In genomic region chr11:67790182-67790581, GRCm38 (mm10) we compare ENCODE assay signal across 34 mouse cellular contexts. TPM values are rescaled to one million over a fixed set of nuclear protein-coding genes. Genes with fewer than 3 reads are reported as not detected.
DNase-seq lines count a peak whose midpoint lies in the region; ATAC-seq lines count a peak whose summit lies in the region.
"Had no signal": no experiment of that assay in that cellular context is flagged by ENCODE, and none has a peak within 500 bp of the region (broad histone marks: within the 10 kb centered on the region; RNA-seq: fewer than 3 reads in every experiment).

No protein-coding gene starts in this region.

- H3K9ac ChIP-seq in heart, embryonic 16.5 days (ENCODE audit: low read length): no peak overlapping the region
- H3K9ac ChIP-seq in hindbrain, embryonic 13.5 days: no peak overlapping the region
- H3K9ac ChIP-seq: embryonic facial prominence, embryonic 12.5 days; forebrain, embryonic 12.5 days; hindbrain, embryonic 14.5 days; limb, embryonic 13.5 days; liver, embryonic 12.5 days had no signal

- no peaks in the 10 kb centered on the region for H3K36me3 ChIP-seq in heart, embryonic 10.5 days
- H3K36me3 ChIP-seq in heart, embryonic 16.5 days (ENCODE audit: control insufficient read depth, insufficient read depth): no peaks in the 10 kb centered on the region
- H3K36me3 ChIP-seq in hindbrain, embryonic 13.5 days: no peaks in the 10 kb centered on the region
- H3K36me3 ChIP-seq: embryonic facial prominence, embryonic 12.5 days; forebrain, embryonic 12.5 days; G1E; limb, embryonic 13.5 days; liver, embryonic 12.5 days had no signal

- H3K4me3 ChIP-seq in heart, embryonic 10.5 days: no peak overlapping the region
- no peak overlapping the region for H3K4me3 ChIP-seq in heart, embryonic 16.5 days (ENCODE audit: low read length)
- no peak overlapping the region for H3K4me3 ChIP-seq in hindbrain, embryonic 13.5 days
- H3K4me3 ChIP-seq: embryonic facial prominence, embryonic 12.5 days; erythroblast, embryonic 14.5 days; forebrain, embryonic 12.5 days; limb, embryonic 13.5 days; liver, embryonic 12.5 days had no signal

- H3K4me1 ChIP-seq in heart, embryonic 10.5 days: peaks cover 17% of the 10 kb centered on the region
- peaks cover 21% of the 10 kb centered on the region for H3K4me1 ChIP-seq in heart, embryonic 16.5 days (ENCODE audit: control insufficient read depth, insufficient read depth, low read length)
- no peaks in the 10 kb centered on the region for H3K4me1 ChIP-seq in hindbrain, embryonic 13.5 days (replicated peaks)
- H3K4me1 ChIP-seq: embryonic facial prominence, embryonic 12.5 days; forebrain, embryonic 12.5 days; limb, embryonic 13.5 days; liver, embryonic 12.5 days had no signal

- peak; percentile 93 for ATAC-seq in heart, embryonic 16.5 days (replicated peaks; ENCODE audit: extremely low read depth, insufficient read depth, low FRiP score)
- no peak for ATAC-seq in hindbrain, embryonic 13.5 days (ENCODE audit: low FRiP score)
- ATAC-seq: activated CD4-positive, CD25-positive, alpha-beta regulatory T cell, adult 4 months; inflammation-experienced regulatory T-cells, adult 6 months; liver, embryonic 12.5 days had no signal

- H3K9me3 ChIP-seq in heart, embryonic 10.5 days: no peaks in the 10 kb centered on the region
- H3K9me3 ChIP-seq in heart, embryonic 16.5 days (replicated peaks; ENCODE audit: control insufficient read depth, low read length): no peaks in the 10 kb centered on the region
- no peaks in the 10 kb centered on the region for H3K9me3 ChIP-seq in hindbrain, embryonic 13.5 days
- H3K9me3 ChIP-seq: embryonic facial prominence, embryonic 12.5 days; forebrain, embryonic 12.5 days; limb, embryonic 13.5 days; liver, embryonic 12.5 days had no signal

- H3K4me2 ChIP-seq in heart, embryonic 16.5 days (ENCODE audit: low read depth, low read length): no peak overlapping the region
- H3K4me2 ChIP-seq in hindbrain, embryonic 13.5 days: no peak overlapping the region
- H3K4me2 ChIP-seq: embryonic facial prominence, embryonic 12.5 days; forebrain, embryonic 12.5 days; hindbrain, embryonic 14.5 days; limb, embryonic 13.5 days; liver, embryonic 12.5 days; midbrain, embryonic 11.5 days had no signal

- H3K27me3 ChIP-seq in heart, embryonic 10.5 days (ENCODE audit: insufficient read depth, poor library complexity, severe bottlenecking): no peaks in the 10 kb centered on the region
- H3K27me3 ChIP-seq in heart, embryonic 16.5 days (ENCODE audit: control insufficient read depth, insufficient read depth, low read length): no peaks in the 10 kb centered on the region
- H3K27me3 ChIP-seq in hindbrain, embryonic 13.5 days: no peaks in the 10 kb centered on the region
- H3K27me3 ChIP-seq: embryonic facial prominence, embryonic 12.5 days; forebrain, embryonic 12.5 days; limb, embryonic 13.5 days; liver, embryonic 12.5 days had no signal

- 43% methylated on average over 11 of the region's 11 CpGs for whole genome bisulfite sequencing in heart, embryonic 10.5 days
- WGBS in heart, embryonic 16.5 days: 32% methylated on average over 11 of the region's 11 CpGs
- WGBS in hindbrain, embryonic 13.5 days: 86% methylated on average over 11 of the region's 11 CpGs

- peak overlapping the region; percentile 81 for H3K27ac ChIP-seq in heart, embryonic 10.5 days
- H3K27ac ChIP-seq in heart, embryonic 16.5 days (ENCODE audit: low read length): peak overlapping the region; percentile 90
- H3K27ac ChIP-seq in hindbrain, embryonic 13.5 days: no peak overlapping the region
- H3K27ac ChIP-seq: embryonic facial prominence, embryonic 12.5 days; forebrain, embryonic 12.5 days; hindbrain, embryonic 14.5 days; limb, embryonic 13.5 days; liver, embryonic 12.5 days had no signal

- peak; percentile 18 to 57 for DNase-seq in heart, adult 18-20 months
- no peak for DNase-seq in heart, adult 8-10 months (ENCODE audit: low spot score)
- DNase-seq in heart, embryonic 10.5 days (ENCODE audit: low spot score): peak; percentile 83
- peak; percentile 35 for DNase-seq in skeletal muscle tissue, adult 2 months (ENCODE audit: low read depth, low spot score)
- DNase-seq in cerebellum, adult 9-11 months: no peak
- DNase-seq: adrenal gland, adult 8-10 months; B cell, adult 2 months; cerebellum, adult 8-10 months; kidney, adult 18-20 months; kidney, postnatal 4 days; layer of hippocampus, adult 9-11 months; lung, adult 18-20 months; lung, postnatal 10 days; retina, postnatal 1 day; right cerebral cortex, postnatal 4 days; thymus, adult 2 months had no signal

RNA-seq across cellular contexts. Expression of gene Dhrs7c, which starts 7.8 kb away (rescaled TPM):
- 100 to 1,000 TPM; 210 to 223 TPM for total RNA-seq in heart, adult 18-20 months (2021)
- 100 to 1,000 TPM; 193 to 248 (median 231) TPM for total RNA-seq in heart, adult 8-10 months (2022)
- 0.26 TPM in 1 of 2 replicates, not detected in the other for polyA plus RNA-seq in heart, embryonic 10.5 days (2016; fragmentation: Nextera tagmentation; extraction: Ambion mirVana)
- 23.3 and 29.9 TPM in 2 replicates for polyA plus RNA-seq in heart, embryonic 16.5 days (2015; fragmentation: Nextera tagmentation; extraction: Ambion mirVana)
- not detected in 2 replicates for polyA plus RNA-seq in hindbrain, embryonic 13.5 days (2015; fragmentation: Nextera tagmentation; extraction: Ambion mirVana)
- total RNA-seq: adrenal gland, adult 8-10 months; CH12.LX; G1E; left cerebral cortex, adult 18-20 months; neutrophil, adult 5-6 weeks had no signal
- polyA plus RNA-seq: activated CD4-positive, CD25-positive, alpha-beta regulatory T cell, adult 4 months; erythroblast, embryonic 14.5 days; forebrain, embryonic 12.5 days; G1E; hindbrain, embryonic 14.5 days; inflammation-experienced regulatory T-cells, adult 6 months; liver, embryonic 12.5 days; midbrain, embryonic 11.5 days had no signal

RNA-seq across cellular contexts. Expression of gene Gsg1l2, which starts 15.8 kb away (rescaled TPM):
- not detected for total RNA-seq in heart, adult 18-20 months (2021)
- not detected for total RNA-seq in heart, adult 8-10 months (2022)
- not detected in 2 replicates for polyA plus RNA-seq in heart, embryonic 10.5 days (2016; fragmentation: Nextera tagmentation; extraction: Ambion mirVana)
- polyA plus RNA-seq in heart, embryonic 16.5 days (2015; fragmentation: Nextera tagmentation; extraction: Ambion mirVana): not detected in 2 replicates
- polyA plus RNA-seq in hindbrain, embryonic 13.5 days (2015; fragmentation: Nextera tagmentation; extraction: Ambion mirVana): not detected in 2 replicates
- total RNA-seq: adrenal gland, adult 8-10 months; CH12.LX; G1E; gastrocnemius, adult 8-10 months; left cerebral cortex, adult 18-20 months; left cerebral cortex, postnatal 25 days; neutrophil, adult 5-6 weeks had no signal
- polyA plus RNA-seq: activated CD4-positive, CD25-positive, alpha-beta regulatory T cell, adult 4 months; embryonic facial prominence, embryonic 12.5 days; erythroblast, embryonic 14.5 days; forebrain, embryonic 12.5 days; G1E; hindbrain, embryonic 14.5 days; inflammation-experienced regulatory T-cells, adult 6 months; kidney, embryonic 16.5 days; limb, embryonic 13.5 days; liver, embryonic 12.5 days; midbrain, embryonic 11.5 days; thymus, adult 2 months had no signal

RNA-seq across cellular contexts. Expression of gene Glp2r, which starts 19.2 kb away (rescaled TPM):
- total RNA-seq in heart, adult 18-20 months (2021): not detected
- total RNA-seq in heart, adult 8-10 months (2022): not detected
- polyA plus RNA-seq in heart, embryonic 10.5 days (2016; fragmentation: Nextera tagmentation; extraction: Ambion mirVana): 0.03 TPM in 1 of 2 replicates, not detected in the other
- polyA plus RNA-seq in heart, embryonic 16.5 days (2015; fragmentation: Nextera tagmentation; extraction: Ambion mirVana): 0.07 and 0.09 TPM in 2 replicates
- polyA plus RNA-seq in hindbrain, embryonic 13.5 days (2015; fragmentation: Nextera tagmentation; extraction: Ambion mirVana): not detected in 2 replicates
- total RNA-seq: neutrophil, adult 5-6 weeks had no signal
- polyA plus RNA-seq: activated CD4-positive, CD25-positive, alpha-beta regulatory T cell, adult 4 months; erythroblast, embryonic 14.5 days; forebrain, embryonic 12.5 days; G1E; hindbrain, embryonic 14.5 days; inflammation-experienced regulatory T-cells, adult 6 months; midbrain, embryonic 11.5 days had no signal

Comparison
In these comparisons a context has a peak if more than half of its experiments do, and no peak if none do; other contexts are left out.
1. DNase-seq: peak in heart, adult 18-20 months (2 of 2), heart, embryonic 10.5 days (single experiment) and skeletal muscle tissue, adult 2 months (single experiment); none in heart, adult 8-10 months (single experiment) and cerebellum, adult 9-11 months (single experiment).
2. RNA of gene Dhrs7c, which starts 7.8 kb away (polyA plus RNA-seq): 23.3 to 29.9 TPM in heart, embryonic 16.5 days; not detected in hindbrain, embryonic 13.5 days and 0.26 TPM in heart, embryonic 10.5 days; every median in the first group is over 10 times any median in the second.